Mouse (Mus musculus): Measurements from ENCODE around the gene Plxdc1.

DNA sequence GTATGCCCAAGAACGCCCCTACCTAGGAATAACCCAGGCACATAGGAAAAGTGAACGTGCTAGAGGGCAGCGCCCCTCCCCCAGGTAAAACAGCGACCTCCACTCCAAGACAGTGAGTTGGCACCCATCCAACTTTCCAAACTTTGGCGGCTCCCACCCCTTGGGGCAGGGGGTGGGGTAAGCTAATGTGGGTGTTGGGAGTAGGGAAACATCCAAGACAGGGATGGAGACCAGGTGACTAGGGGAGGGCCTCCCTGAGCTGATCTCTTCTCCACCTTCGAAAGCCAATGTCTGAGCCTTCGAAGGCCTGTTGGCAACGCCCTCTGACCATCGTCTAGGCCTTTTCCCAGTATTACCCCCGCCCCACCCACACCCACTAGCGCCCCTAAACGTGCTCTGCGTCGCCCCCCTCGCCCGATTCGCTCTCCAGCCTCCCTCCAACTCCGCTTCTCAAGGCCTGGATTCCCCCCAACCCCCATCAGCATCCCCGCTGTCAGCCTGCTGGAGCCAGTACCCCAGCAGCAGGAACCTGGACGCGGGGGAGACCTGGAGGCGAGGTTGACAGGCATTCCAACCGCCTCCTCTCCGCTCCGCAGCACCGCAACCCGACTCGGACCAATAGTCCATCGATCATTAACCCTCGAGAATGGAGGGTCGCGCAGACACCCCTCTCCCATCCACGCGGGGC lies 35.5 kb upstream of the Plxdc1 start:
- TF ChIP-seq EP300 (IDR thresholded peaks at IDR 0.05; ENCODE audit: low read depth) (no peak), CTCF (IDR thresholded peaks at IDR 0.05; ENCODE audit: low read depth) (no peak)

All from liver, embryonic 14.5 days (tissue).